Mouse (Mus musculus): ENCODE results near the gene Slc25a27.

Slc25a27 gene

GRCm38 (mm10) chr17:43666576-43667289 is at the start of gene Slc25a27:
Slc25a27 (minus strand) TSS chr17:43667214.
- in situ Hi-C loops (cut with MboI, MseI): no loop called here

- in situ Hi-C loops (cut with MboI, MseI): no loop called here
These were observed 49.6 kb upstream of the Slc25a27 start for GRCm38 (mm10) chr17:43716601-43717000.

DNA sequence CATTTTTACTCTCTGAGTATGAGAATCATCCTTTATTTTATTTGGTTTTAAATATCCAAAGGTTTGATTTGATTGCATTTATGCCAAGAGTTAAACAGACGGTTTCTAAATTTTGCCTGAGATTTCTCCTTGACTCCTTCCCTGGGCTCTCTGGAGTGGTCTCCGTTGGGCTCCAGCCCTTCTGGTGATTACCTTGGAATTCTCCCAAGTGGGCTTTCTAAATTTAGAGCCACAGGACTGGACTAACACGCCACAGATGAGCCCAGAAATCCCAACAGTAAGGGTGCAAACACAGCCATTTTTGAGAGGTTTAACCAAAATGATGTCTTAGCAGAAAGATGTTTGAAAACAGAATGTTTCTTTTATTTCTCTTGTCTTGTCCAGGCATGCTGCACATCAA is 47.2 kb upstream of the Slc25a27 start:
- in situ Hi-C loops (cut with MboI, MseI): no loop called here

DNA sequence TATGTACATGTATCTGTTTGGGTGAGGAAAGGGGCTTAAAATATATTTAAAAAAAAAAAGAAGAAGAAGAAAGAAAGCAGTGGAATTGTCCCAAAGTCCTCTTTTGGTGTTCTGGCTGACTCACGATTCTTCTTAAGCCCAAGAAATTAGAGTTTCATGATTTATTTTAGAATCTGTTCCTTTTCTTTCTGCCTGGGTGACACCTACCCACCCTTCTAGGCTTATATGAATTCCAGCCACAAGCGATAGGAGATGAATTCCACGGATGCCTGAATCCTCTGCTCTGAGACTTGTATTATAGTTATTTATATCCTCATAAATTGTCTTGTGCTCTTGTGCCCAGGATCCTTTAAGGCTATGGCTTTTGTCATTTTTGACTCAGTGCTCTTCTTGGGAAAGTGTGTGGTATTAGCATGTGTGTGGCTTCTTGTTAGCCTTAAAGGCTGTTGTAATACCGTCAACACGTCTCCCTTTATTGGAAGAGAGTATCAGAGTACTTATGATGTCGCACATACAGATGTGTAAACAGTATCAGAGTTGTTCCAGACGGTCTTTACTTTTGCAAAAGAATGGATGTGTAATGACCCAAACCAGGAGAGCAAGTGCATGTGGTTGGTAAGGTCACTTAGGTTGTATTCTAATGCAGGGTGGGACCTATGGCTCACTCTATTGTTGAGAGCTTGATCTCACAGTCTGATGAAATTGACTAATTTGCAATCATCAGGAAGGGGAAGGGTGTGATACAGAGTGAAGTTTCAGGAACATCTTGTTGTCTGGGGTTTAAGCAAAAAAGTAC is 44.7 kb upstream of the Slc25a27 start:
- in situ Hi-C loops (cut with MboI, MseI): no loop called here

GRCm38 (mm10) chr17:43707254-43707653 is 40.2 kb upstream of the Slc25a27 start:
- in situ Hi-C loops (cut with MboI, MseI): loop anchor here in 1 of 2 experiments (10.0 kb wide), 1 partner anchor 338 kb away; no protein-coding TSS in a partner anchor

- in situ Hi-C loops (cut with MboI, MseI): loop anchor here in 1 of 2 experiments (10.0 kb wide), 1 partner anchor 338 kb away; no protein-coding TSS in a partner anchor
These were observed 39.7 kb upstream of the Slc25a27 start for GRCm38 (mm10) chr17:43706749-43707148.

GRCm38 (mm10) chr17:43704216-43704930 is 37.4 kb upstream of the Slc25a27 start:
- in situ Hi-C loops (cut with MboI, MseI): loop anchor here (5.0 to 10.0 kb wide), 3 partner anchors 168 to 428 kb away; no protein-coding TSS in a partner anchor

DNA sequence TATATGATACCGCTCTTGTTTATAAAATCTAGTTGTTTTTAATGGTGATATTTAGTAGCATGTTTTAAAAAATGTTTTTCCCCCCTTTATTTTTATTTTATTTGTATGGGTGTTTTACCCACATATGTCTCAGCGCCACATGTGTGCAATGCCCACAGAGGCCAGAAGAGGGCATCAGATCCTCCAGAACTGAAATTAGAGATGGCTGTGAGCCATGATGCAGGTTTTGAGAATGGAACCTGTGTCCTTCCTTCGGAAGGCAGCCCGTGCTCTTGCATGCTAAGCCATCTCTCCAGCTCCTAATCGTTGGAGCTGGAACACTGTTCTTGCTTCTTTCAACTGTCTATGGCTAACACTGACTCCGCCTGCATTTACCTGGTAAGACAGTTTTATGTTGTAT is 34.0 kb upstream of the Slc25a27 start:
- in situ Hi-C loops (cut with MboI, MseI): loop anchor here (5.0 to 10.0 kb wide), 3 partner anchors 171 to 431 kb away; no protein-coding TSS in a partner anchor

- in situ Hi-C loops (cut with MboI, MseI): no loop called here
These were observed 32.1 kb upstream of the Slc25a27 start for GRCm38 (mm10) chr17:43698997-43699649.

GRCm38 (mm10) chr17:43689591-43689990 is 22.6 kb upstream of the Slc25a27 start:
- in situ Hi-C loops (cut with MboI, MseI): loop anchor here in 1 of 2 experiments (5.0 kb wide), 1 partner anchor 453 kb away; no protein-coding TSS in a partner anchor

GRCm38 (mm10) chr17:43684638-43685037 is 17.6 kb upstream of the Slc25a27 start:
- in situ Hi-C loops (cut with MboI, MseI): loop anchor here in 1 of 2 experiments (5.0 kb wide), 1 partner anchor 458 kb away; no protein-coding TSS in a partner anchor

- in situ Hi-C loops (cut with MboI, MseI): no loop called here
These were observed 17.1 kb upstream of the Slc25a27 start for GRCm38 (mm10) chr17:43684086-43684485.

DNA sequence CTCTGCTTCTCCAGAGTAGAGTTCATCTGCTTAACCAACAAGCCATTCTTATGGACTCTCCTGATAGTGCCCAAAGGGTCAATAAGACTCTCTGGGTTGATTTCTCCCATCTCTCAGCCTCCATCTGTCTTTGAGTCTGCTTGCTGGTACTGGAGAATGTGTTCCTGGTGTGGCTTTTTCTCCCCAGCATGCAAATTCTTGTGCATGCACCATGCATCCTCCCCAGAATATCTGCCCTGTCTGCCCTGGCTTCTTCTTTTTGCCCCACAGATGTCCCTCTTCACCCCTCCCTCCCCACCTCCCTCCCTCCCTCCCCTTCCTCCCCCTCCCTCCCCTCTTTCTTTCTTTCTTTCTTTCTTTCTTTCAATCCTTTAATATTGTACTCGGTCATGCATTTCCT is 10.3 kb upstream of the Slc25a27 start:
- in situ Hi-C loops (cut with MboI, MseI): loop anchor here in 1 of 2 experiments (10.0 kb wide), 1 partner anchor 1817 kb away; no protein-coding TSS in a partner anchor

GRCm38 (mm10) chr17:43676241-43676640 is 9.2 kb upstream of the Slc25a27 start:
- in situ Hi-C loops (cut with MboI, MseI): loop anchor here in 1 of 2 experiments (10.0 kb wide), 1 partner anchor 1819 kb away; no protein-coding TSS in a partner anchor

- in situ Hi-C loops (cut with MboI, MseI): loop anchor here in 1 of 2 experiments (10.0 kb wide), 1 partner anchor 1820 kb away; no protein-coding TSS in a partner anchor
These were observed 8.2 kb upstream of the Slc25a27 start for GRCm38 (mm10) chr17:43675228-43675627.

GRCm38 (mm10) chr17:43671907-43672306 is 4.9 kb upstream of the Slc25a27 start:
- in situ Hi-C loops (cut with MboI, MseI): loop anchor here in 1 of 2 experiments (10.0 kb wide), 1 partner anchor 1823 kb away; no protein-coding TSS in a partner anchor

- in situ Hi-C loops (cut with MboI, MseI): no loop called here
These were observed 2.2 kb upstream of the Slc25a27 start for GRCm38 (mm10) chr17:43669145-43669695.

DNA sequence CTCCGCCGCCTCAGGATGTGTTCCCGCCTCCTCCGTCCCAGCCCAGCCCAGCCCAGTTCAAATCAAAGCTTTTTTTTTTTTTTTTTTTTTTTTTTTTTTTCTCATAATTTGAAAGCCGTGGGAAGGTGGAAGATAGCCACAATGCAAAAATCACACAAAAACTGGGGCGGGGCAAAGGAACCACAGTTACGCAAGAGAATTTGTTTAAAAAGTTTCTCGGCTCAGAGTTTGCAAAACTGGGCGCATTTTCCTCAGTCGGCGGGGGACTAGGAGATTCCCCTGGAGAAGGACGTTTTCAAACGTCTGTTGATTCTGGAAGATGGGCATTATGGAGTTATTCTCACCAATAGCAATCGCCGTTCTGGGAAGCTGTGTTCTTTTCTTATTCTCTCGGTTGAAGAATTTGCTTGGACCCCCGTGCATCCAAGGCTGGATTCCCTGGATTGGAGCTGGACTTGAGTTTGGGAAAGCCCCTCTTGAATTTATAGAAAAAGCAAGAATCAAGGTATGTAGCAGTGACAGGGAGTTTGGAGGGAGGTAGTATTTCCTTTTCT is 353 bp upstream of the Slc25a27 start, which contains the start of gene Cyp39a1:
Gene Cyp39a1, plus strand, starts transcription at position 136 of the 554 bp plus-strand sequence.
- in situ Hi-C loops (cut with MboI, MseI): no loop called here

DNA sequence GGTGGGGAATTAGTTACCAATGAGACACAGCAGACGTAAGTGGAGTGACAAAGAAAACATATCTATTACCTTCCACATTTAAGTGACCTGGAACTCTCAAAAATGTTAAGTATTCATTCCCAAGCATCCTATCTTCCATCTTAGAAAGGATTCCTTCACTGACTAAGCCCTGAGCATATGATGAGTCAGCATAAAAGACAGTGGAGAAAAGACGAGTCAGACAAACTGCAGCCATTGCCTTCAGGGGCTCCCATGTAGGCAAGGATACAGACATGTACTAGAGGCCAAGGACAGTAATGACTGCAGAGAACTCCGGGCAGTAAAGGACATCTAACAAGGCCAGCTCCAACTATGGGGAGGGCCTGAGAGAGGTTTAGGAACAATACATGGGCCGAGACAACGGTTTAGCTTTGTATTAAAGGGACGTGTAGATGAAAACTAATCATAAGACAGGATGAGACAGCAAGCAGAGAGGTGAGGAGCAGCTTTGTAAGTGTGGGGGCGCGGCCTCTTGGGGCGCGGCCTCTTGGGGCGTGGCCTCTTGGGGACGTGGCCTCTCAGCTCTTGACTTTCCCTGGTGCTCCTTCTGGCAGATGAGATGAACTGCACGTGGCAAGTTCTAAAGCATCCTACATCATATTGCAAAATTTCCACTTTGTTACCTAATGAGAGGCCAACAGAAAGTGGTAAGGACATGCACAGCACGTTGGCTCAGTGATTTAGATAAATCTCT is 15.5 kb downstream of the Slc25a27 start:
- in situ Hi-C loops (cut with MboI, MseI): no loop called here
